Comparison of ENCODE assay signal across 7 mouse cellular contexts in genomic region chr5:110270242-110270641, GRCm38 (mm10). TPM values are rescaled to one million over a fixed set of nuclear protein-coding genes. Genes with fewer than 3 reads are reported as not detected.
A peak's percentile ranks its signal among the peaks of the same experiment; 100 is the strongest.
DNase-seq lines count a peak whose midpoint lies in the region; ATAC-seq and TF ChIP-seq lines count a peak whose summit lies in the region.

No protein-coding gene starts in this region.

- H3K79me2 ChIP-seq in myocyte (ENCODE audit: control insufficient read depth, insufficient read depth) = peaks cover 29% of the 10 kb centered on the region

- no peak overlapping the region for H3K4me3 ChIP-seq in heart, embryonic 16.5 days (ENCODE audit: low read length)
- no peak overlapping the region for H3K4me3 ChIP-seq in heart, embryonic 11.5 days (ENCODE audit: low read depth, low read length)
- H3K4me3 ChIP-seq in lung, embryonic 15.5 days = no peak overlapping the region; the same call in 1 of the 2 replicates
- no peak overlapping the region for H3K4me3 ChIP-seq in hindbrain, embryonic 16.5 days (ENCODE audit: low read length)
- H3K4me3 ChIP-seq in myocyte = peak overlapping the region; percentile 89
- H3K4me3 ChIP-seq in intestine, postnatal 0 days (ENCODE audit: low read depth, low read length) = no peak overlapping the region

- H3K36me3 ChIP-seq in heart, embryonic 16.5 days (ENCODE audit: control insufficient read depth, insufficient read depth) = peaks cover 16% of the 10 kb centered on the region
- peaks cover 15% of the 10 kb centered on the region for H3K36me3 ChIP-seq in heart, embryonic 11.5 days (ENCODE audit: control insufficient read depth, insufficient read depth, low read length)
- H3K36me3 ChIP-seq in lung, embryonic 15.5 days = peaks cover 17% of the 10 kb centered on the region
- peaks cover 8% of the 10 kb centered on the region for H3K36me3 ChIP-seq in hindbrain, embryonic 16.5 days (ENCODE audit: control insufficient read depth, insufficient read depth, low read length)
- H3K36me3 ChIP-seq in myocyte (ENCODE audit: control insufficient read depth, insufficient read depth) = peaks cover 12% of the 10 kb centered on the region
- H3K36me3 ChIP-seq in intestine, postnatal 0 days (ENCODE audit: control insufficient read depth, insufficient read depth) = peaks cover 13% of the 10 kb centered on the region

- H3K27me3 ChIP-seq in heart, embryonic 16.5 days (ENCODE audit: control insufficient read depth, insufficient read depth, low read length) = no peaks in the 10 kb centered on the region
- H3K27me3 ChIP-seq in heart, embryonic 11.5 days (ENCODE audit: control insufficient read depth, insufficient read depth, low read length) = no peaks in the 10 kb centered on the region
- H3K27me3 ChIP-seq in lung, embryonic 15.5 days = no peaks in the 10 kb centered on the region
- H3K27me3 ChIP-seq in hindbrain, embryonic 16.5 days (replicated peaks; ENCODE audit: control insufficient read depth, insufficient read depth, low read length) = no peaks in the 10 kb centered on the region
- H3K27me3 ChIP-seq in myocyte (ENCODE audit: control insufficient read depth, insufficient read depth, insufficient read length) = no peaks in the 10 kb centered on the region
- H3K27me3 ChIP-seq in intestine, postnatal 0 days (replicated peaks; ENCODE audit: control insufficient read depth, insufficient read depth, low read length) = no peaks in the 10 kb centered on the region

- WGBS in heart, embryonic 16.5 days = 94% methylated on average over 6 of the region's 6 CpGs
- 87% methylated on average over 6 of the region's 6 CpGs for WGBS in heart, embryonic 11.5 days (ENCODE audit: insufficient replicate concordance)
- WGBS in lung, embryonic 15.5 days = 89% methylated on average over 6 of the region's 6 CpGs
- WGBS in hindbrain, embryonic 16.5 days = 94% methylated on average over 6 of the region's 6 CpGs
- WGBS in intestine, postnatal 0 days = 93% methylated on average over 6 of the region's 6 CpGs

- H3ac ChIP-seq in myocyte (ENCODE audit: control insufficient read depth, insufficient read length) = peak overlapping the region; percentile 54

- TF ChIP-seq CTCF in intestine, postnatal 0 days (IDR thresholded peaks at IDR 0.05; ENCODE audit: low read depth) = no peak

- 0 out of 2 replicates have a peak overlapping the region, but pooled peaks have one; percentile 41 for H3K4me2 ChIP-seq in heart, embryonic 16.5 days (ENCODE audit: low read depth, low read length)
- H3K4me2 ChIP-seq in heart, embryonic 11.5 days = no peak overlapping the region
- H3K4me2 ChIP-seq in lung, embryonic 15.5 days = peak overlapping the region; percentile 33; the same call in 1 of the 2 replicates
- H3K4me2 ChIP-seq in hindbrain, embryonic 16.5 days (ENCODE audit: low read length) = no peak overlapping the region
- H3K4me2 ChIP-seq in myocyte (ENCODE audit: low read depth) = no peak overlapping the region
- H3K4me2 ChIP-seq in intestine, postnatal 0 days (replicated peaks; ENCODE audit: low read depth) = no peak overlapping the region

- H3K9me3 ChIP-seq in heart, embryonic 16.5 days (replicated peaks; ENCODE audit: control insufficient read depth, low read length) = no peaks in the 10 kb centered on the region
- H3K9me3 ChIP-seq in heart, embryonic 11.5 days (replicated peaks; ENCODE audit: control insufficient read depth, low read length) = no peaks in the 10 kb centered on the region
- H3K9me3 ChIP-seq in lung, embryonic 15.5 days = no peaks in the 10 kb centered on the region
- no peaks in the 10 kb centered on the region for H3K9me3 ChIP-seq in hindbrain, embryonic 16.5 days (ENCODE audit: control insufficient read depth, low read length)
- H3K9me3 ChIP-seq in intestine, postnatal 0 days (ENCODE audit: control insufficient read depth) = no peaks in the 10 kb centered on the region

- no peak overlapping the region for H3K9ac ChIP-seq in heart, embryonic 16.5 days (ENCODE audit: low read length)
- H3K9ac ChIP-seq in heart, embryonic 11.5 days (ENCODE audit: low read depth, low read length) = no peak overlapping the region
- no peak overlapping the region for H3K9ac ChIP-seq in lung, embryonic 15.5 days
- no peak overlapping the region for H3K9ac ChIP-seq in hindbrain, embryonic 16.5 days (ENCODE audit: low read depth, low read length)
- H3K9ac ChIP-seq in intestine, postnatal 0 days (ENCODE audit: low read depth, low read length) = no peak overlapping the region

- no peak for ATAC-seq in heart, embryonic 16.5 days (replicated peaks; ENCODE audit: extremely low read depth, insufficient read depth, low FRiP score)
- no peak for ATAC-seq in heart, embryonic 11.5 days (replicated peaks; ENCODE audit: insufficient number of reproducible peaks, low FRiP score, low TSS enrichment)
- ATAC-seq in lung, embryonic 15.5 days (ENCODE audit: borderline replicate concordance, extremely low read depth, low FRiP score, low TSS enrichment) = no peak
- ATAC-seq in hindbrain, embryonic 16.5 days = 0 out of 2 replicates have a peak, but pooled peaks have one; percentile 28
- ATAC-seq in intestine, postnatal 0 days = no peak

- no peak for DNase-seq in lung, postnatal 4 days

- H3K4me1 ChIP-seq in heart, embryonic 16.5 days (ENCODE audit: control insufficient read depth, insufficient read depth, low read length) = peaks cover 7% of the 10 kb centered on the region
- peaks cover 5% of the 10 kb centered on the region for H3K4me1 ChIP-seq in heart, embryonic 11.5 days (ENCODE audit: control insufficient read depth, insufficient read depth, low read length)
- peaks cover 6% of the 10 kb centered on the region for H3K4me1 ChIP-seq in lung, embryonic 15.5 days
- peaks cover 7% of the 10 kb centered on the region for H3K4me1 ChIP-seq in hindbrain, embryonic 16.5 days (ENCODE audit: control insufficient read depth, insufficient read depth, low read depth, low read length)
- peaks cover 10% of the 10 kb centered on the region for H3K4me1 ChIP-seq in intestine, postnatal 0 days (replicated peaks; ENCODE audit: control insufficient read depth, insufficient read depth, low read length)

- no peak overlapping the region for H3K27ac ChIP-seq in heart, embryonic 16.5 days (ENCODE audit: low read length)
- no peak overlapping the region for H3K27ac ChIP-seq in heart, embryonic 11.5 days (ENCODE audit: low read depth, low read length)
- no peak overlapping the region for H3K27ac ChIP-seq in lung, embryonic 15.5 days
- no peak overlapping the region for H3K27ac ChIP-seq in hindbrain, embryonic 16.5 days (ENCODE audit: low read depth, low read length)
- no peak overlapping the region for H3K27ac ChIP-seq in intestine, postnatal 0 days (ENCODE audit: low read depth, low read length)

- no peak for TF ChIP-seq POLR2A in myocyte (IDR thresholded peaks at IDR 0.05; ENCODE audit: insufficient read length, low read depth)

TF ChIP-seq in myocyte, 11 proteins besides CTCF, POLR2A, EP300 and RAD21:
- TF ChIP-seq USF1 (IDR thresholded peaks at IDR 0.05; ENCODE audit: low read depth) (no peak), SRF (IDR thresholded peaks at IDR 0.05; ENCODE audit: control insufficient read depth, insufficient read length, low read depth) (no peak), TCF12 (IDR thresholded peaks at IDR 0.05; ENCODE audit: insufficient read depth, poor library complexity, severe bottlenecking) (no peak), MYOG (IDR thresholded peaks at IDR 0.05; ENCODE audit: control insufficient read depth in 1 of 3, insufficient read depth in 1 of 3, insufficient read length in 2 of 3, low read depth in 2 of 3) (no peak), MYOD1 (IDR thresholded peaks at IDR 0.05; ENCODE audit: control insufficient read depth in 1 of 3, insufficient read length in 2 of 3, low read depth in 2 of 3) (no peak), E2F4 (IDR thresholded peaks at IDR 0.05; ENCODE audit: insufficient read depth) (no peak)
TF ChIP-seq in myocyte: peak in this region for 0.

RNA-seq across cellular contexts. Expression of gene Pgam5, which starts 0.5 kb away (rescaled TPM):
- 51.5 and 51.7 TPM in 2 replicates for polyA plus RNA-seq in heart, embryonic 16.5 days (2015; fragmentation: Nextera tagmentation; extraction: Ambion mirVana)
- polyA plus RNA-seq in heart, embryonic 11.5 days (2014; fragmentation: Nextera tagmentation; extraction: Ambion mirVana) = 55.4 and 64.6 TPM in 2 replicates
- polyA plus RNA-seq in lung, embryonic 15.5 days (2015; fragmentation: Nextera tagmentation; extraction: Ambion mirVana) = 57.5 and 57.9 TPM in 2 replicates
- polyA plus RNA-seq in hindbrain, embryonic 16.5 days (2015; fragmentation: Nextera tagmentation; extraction: Ambion mirVana) = 94.4 and 102 TPM in 2 replicates
- polyA plus RNA-seq in myocyte (2012; fragmentation: generic; extraction: Trizol) = 35.4 TPM
- 25.5 and 26.4 TPM in 2 replicates for polyA plus RNA-seq in intestine, postnatal 0 days (2015; fragmentation: Nextera tagmentation; extraction: Ambion mirVana)

RNA-seq across cellular contexts. Expression of gene Pxmp2, which starts 15.7 kb away (rescaled TPM):
- 26.3 and 26.7 TPM in 2 replicates for polyA plus RNA-seq in heart, embryonic 16.5 days (2015; fragmentation: Nextera tagmentation; extraction: Ambion mirVana)
- 15.1 and 18.0 TPM in 2 replicates for polyA plus RNA-seq in heart, embryonic 11.5 days (2014; fragmentation: Nextera tagmentation; extraction: Ambion mirVana)
- polyA plus RNA-seq in lung, embryonic 15.5 days (2015; fragmentation: Nextera tagmentation; extraction: Ambion mirVana) = 11.3 and 12.8 TPM in 2 replicates
- polyA plus RNA-seq in hindbrain, embryonic 16.5 days (2015; fragmentation: Nextera tagmentation; extraction: Ambion mirVana) = 12.0 and 16.0 TPM in 2 replicates
- polyA plus RNA-seq in myocyte (2012; fragmentation: generic; extraction: Trizol) = 4.0 TPM
- 5.8 and 6.3 TPM in 2 replicates for polyA plus RNA-seq in intestine, postnatal 0 days (2015; fragmentation: Nextera tagmentation; extraction: Ambion mirVana)

RNA-seq across cellular contexts. Expression of gene Pole, which starts 15.9 kb away (rescaled TPM):
- 17.1 and 17.9 TPM in 2 replicates for polyA plus RNA-seq in heart, embryonic 16.5 days (2015; fragmentation: Nextera tagmentation; extraction: Ambion mirVana)
- polyA plus RNA-seq in heart, embryonic 11.5 days (2014; fragmentation: Nextera tagmentation; extraction: Ambion mirVana) = 21.2 and 25.7 TPM in 2 replicates
- 35.2 and 36.0 TPM in 2 replicates for polyA plus RNA-seq in lung, embryonic 15.5 days (2015; fragmentation: Nextera tagmentation; extraction: Ambion mirVana)
- polyA plus RNA-seq in hindbrain, embryonic 16.5 days (2015; fragmentation: Nextera tagmentation; extraction: Ambion mirVana) = 7.1 and 8.5 TPM in 2 replicates
- polyA plus RNA-seq in myocyte (2012; fragmentation: generic; extraction: Trizol) = 5.4 TPM
- polyA plus RNA-seq in intestine, postnatal 0 days (2015; fragmentation: Nextera tagmentation; extraction: Ambion mirVana) = 4.7 and 5.1 TPM in 2 replicates

RNA-seq across cellular contexts. Expression of gene Ankle2, which starts 39.4 kb away (rescaled TPM):
- 14.4 and 17.6 TPM in 2 replicates for polyA plus RNA-seq in heart, embryonic 16.5 days (2015; fragmentation: Nextera tagmentation; extraction: Ambion mirVana)
- polyA plus RNA-seq in heart, embryonic 11.5 days (2014; fragmentation: Nextera tagmentation; extraction: Ambion mirVana) = 24.8 and 28.7 TPM in 2 replicates
- 26.6 and 29.2 TPM in 2 replicates for polyA plus RNA-seq in lung, embryonic 15.5 days (2015; fragmentation: Nextera tagmentation; extraction: Ambion mirVana)
- polyA plus RNA-seq in hindbrain, embryonic 16.5 days (2015; fragmentation: Nextera tagmentation; extraction: Ambion mirVana) = 17.2 and 18.2 TPM in 2 replicates
- polyA plus RNA-seq in myocyte (2012; fragmentation: generic; extraction: Trizol) = 12.0 TPM
- 8.7 and 9.5 TPM in 2 replicates for polyA plus RNA-seq in intestine, postnatal 0 days (2015; fragmentation: Nextera tagmentation; extraction: Ambion mirVana)

Comparison
In these comparisons a context has a peak if more than half of its experiments do, and no peak if none do; other contexts are left out.
1. H3K4me2 ChIP-seq: peak in heart, embryonic 16.5 days (single experiment) and lung, embryonic 15.5 days (single experiment); none in heart, embryonic 11.5 days (single experiment), hindbrain, embryonic 16.5 days (single experiment), myocyte (single experiment) and intestine, postnatal 0 days (single experiment).